Mouse (Mus musculus): ENCODE measurements at regions not wholly inside any gene's neighbourhood (a gene's known extent, or its start where the extent isn't known, plus 50 kb on each side); places are given as distances from the start of the nearest gene placed in this dataset.

DNA sequence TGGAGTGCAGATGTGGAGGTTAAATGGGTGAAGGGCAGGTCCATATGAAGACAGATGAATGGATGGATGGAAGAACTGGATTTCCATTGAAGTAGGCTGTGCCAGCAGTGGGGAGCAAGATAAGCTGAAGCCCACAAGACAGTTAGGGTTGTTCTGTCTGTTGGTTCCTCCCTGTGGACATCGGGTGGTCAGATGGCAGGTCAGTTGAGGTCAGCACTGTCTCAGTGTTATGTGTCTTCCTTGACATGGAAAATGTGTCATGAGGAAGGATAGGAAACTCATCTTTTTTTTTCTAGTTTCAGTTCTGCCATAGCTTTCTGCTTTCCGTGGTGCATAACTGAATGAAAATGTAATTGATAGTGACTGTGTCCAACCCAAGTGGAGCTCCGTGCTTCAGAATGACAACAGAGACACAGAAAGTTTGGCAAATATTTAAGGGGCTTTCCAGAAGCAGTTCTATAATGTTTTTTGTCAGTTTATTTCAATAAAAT, 297.2 kb downstream of the Ankrd50 start:
- no peak for TF ChIP-seq CTCF (IDR thresholded peaks at IDR 0.05; ENCODE audit: insufficient read depth, low read length)
- no peak for TF ChIP-seq POLR2A (IDR thresholded peaks at IDR 0.05; ENCODE audit: borderline replicate concordance, extremely low read depth, low read depth, low read length)

Measured in lung, adult 2 months (tissue).